Mouse (Mus musculus): Measurements from ENCODE around the gene Syce2.

- TF ChIP-seq TAL1 (IDR thresholded peaks at IDR 0.05; ENCODE audit: low read length), result no peak
- no peak for TF ChIP-seq GATA1 (IDR thresholded peaks at IDR 0.05; ENCODE audit: low read length)
These were observed 25.7 kb upstream of the Syce2 start for GRCm38 (mm10) chr8:84846094-84846721.

All from erythroblast, embryonic 14.5 days (primary cell).